Mouse (Mus musculus) thymus, postnatal 4 days (tissue): ENCODE results near the gene Fem1b.
"Not testable (repeated sequence)": the region's sequence is repeated elsewhere in the genome, so short reads cannot be mapped to it uniquely, and the experiment has no call there.

ENCODE experiments used
- DNase-seq: peaks from one replicate; pipeline ENCODE4 v3.0.0; 2021

The Fem1b gene

DNA sequence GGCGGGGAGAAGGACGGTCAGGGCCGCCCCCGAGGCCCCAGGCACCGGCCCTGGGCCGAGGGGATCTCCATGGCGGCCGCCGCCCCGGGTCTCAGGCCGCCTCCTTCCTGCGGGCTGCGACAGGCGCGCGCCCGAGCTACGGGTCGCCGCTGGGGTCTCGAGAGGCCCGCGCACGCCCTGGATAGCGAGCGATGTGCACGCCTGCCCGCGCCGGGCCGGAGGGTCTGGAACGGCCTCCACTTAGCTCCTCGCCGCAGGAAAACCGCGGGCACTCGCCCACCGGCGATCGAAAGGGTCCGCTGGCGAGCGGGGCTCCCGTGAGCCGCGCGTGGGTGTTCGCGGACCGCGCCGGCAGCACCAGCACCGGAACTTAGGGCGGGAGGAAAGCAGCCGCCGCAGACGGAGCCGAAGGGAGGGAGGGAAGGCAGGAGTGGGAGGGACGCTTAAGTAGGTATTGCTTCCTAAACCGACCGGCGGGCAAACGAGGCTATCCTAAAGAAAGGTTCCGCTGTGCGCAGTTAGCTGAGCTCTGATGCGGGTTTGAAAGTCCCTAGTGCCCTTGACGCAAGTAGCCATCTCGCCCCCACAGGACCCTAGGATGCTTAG, at the start of gene Fem1b:
TSS of gene Fem1b (minus strand) at position 419 of the 606 bp plus-strand sequence.
- peak; percentile 91 for DNase-seq

DNA sequence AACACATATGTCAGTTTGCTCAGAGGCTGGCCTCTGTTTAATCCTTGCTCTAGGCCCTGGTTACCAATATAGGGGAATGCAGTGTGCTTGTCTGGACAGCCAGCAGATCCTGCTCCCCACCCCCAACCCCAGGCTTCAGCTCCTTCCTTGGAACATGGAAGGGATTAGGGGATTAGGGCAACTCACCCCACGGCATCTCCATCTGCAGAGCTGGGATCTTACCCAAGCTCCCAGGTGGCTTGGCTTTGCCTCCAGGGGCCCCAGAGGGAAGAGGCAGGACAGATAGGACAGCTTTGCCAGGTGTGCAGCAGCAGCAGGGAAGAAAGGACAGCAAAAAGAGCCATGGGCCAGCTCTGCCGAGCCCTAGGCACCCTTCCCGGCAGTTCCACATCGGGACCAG, 49.1 kb upstream of the Fem1b start:
- no peak for DNase-seq

DNA sequence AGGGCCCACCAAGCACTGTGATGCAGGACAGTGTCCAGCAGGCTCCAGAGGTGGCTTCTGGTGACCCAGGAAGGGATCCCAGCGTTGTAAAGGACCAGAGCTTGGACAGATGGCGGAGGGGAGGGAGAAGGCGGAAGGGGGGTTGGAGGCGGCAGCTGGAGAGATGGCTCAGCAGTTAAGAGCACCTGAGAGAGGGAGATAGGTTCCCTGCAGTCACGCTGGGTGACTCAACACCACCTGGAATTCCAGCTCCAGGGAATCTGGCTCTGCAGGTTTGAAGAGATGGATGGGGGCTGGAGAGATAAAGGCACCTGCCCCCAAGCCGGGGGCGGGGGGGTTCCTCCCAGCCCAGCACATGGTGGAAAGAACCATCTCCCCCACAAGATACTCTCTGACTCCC, 48.4 kb upstream of the Fem1b start:
- not testable (repeated sequence) for DNase-seq

DNA sequence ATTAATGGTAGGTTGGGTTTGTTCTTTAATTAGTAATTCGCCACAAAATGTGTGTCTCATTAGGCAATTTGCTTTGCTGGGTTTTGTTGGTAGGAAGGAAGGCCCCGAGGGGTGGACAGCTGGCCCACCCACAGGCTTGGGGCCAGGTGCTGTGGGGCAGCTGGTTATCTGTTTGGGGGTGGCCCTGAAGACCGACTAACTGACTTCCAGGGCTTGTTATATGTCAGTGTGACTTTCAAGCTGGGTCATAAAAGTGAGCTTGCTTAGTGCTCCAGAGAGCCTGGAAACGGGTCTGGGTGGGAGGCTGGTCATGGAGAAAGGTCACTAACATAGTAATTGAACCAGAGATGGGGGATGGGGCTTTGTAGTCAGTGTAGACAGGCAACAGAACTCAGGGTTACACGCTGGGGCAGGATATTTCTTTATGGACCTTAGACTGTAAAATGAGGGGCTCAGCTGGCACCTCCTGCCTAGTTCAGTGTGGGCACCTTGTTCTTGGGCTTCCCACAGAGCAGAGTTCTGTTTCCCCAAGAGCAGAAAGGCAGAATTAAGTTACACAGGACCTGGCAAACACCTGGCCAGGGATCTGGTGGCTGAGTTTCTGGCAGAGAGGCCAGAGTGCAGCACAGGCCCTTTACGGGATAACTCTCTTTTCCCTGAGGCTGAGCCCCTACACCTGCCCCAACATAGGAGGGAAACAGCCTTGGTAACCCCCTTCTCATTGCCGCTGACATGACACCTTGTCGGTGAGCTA, 46.7 kb upstream of the Fem1b start:
- no peak for DNase-seq

DNA sequence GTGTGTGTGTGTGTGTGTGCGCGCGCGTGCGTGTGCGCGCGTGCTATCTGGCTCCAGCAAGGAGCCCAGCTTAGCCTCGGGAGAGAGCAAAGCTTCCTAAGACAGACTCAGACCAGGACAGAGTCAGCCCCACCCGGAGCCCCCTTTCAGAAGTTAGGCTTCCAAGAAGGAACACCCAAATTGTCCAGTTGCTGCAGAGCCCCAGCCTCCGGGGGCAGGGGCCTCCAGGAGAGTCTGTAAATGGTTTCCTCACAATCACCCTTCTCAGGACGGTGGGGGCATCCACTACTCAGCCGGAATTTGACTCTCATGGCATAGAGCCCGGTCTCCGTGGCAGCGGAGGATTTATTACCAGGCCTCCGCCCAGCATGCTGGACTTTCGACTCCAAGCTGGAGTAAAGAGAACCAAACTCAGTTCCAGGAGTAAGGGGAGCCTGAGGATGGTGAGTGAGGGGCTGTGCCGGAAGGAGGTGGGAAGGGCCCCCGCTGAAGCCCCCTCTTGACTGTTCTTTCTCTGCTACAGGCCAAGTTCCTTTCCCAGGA, 46.1 kb upstream of the Fem1b start, which contains the start of gene Calml4:
TSS of gene Calml4 (plus strand) at position 362 of the 543 bp plus-strand sequence.
- DNase-seq, result no peak

DNA sequence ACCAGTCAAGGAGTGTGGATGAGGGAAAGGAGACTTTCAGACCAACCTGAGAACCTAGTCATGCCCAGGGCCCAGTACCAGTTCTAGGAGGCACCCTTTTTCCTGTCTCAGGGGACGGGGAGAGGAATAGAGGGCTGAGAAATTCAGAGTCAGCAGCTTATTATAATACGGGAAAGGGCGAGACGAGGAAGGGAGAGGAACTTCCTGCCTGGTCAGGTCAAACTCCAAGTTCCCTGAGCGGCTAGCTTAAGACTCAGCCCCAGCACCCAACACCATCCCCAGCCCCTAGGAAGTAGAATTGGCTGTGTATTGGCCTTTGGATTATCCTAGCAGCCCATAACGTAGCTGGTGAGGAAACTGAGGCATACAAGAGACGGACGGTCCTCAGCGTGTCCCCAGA, 45.5 kb upstream of the Fem1b start:
- no peak for DNase-seq

DNA sequence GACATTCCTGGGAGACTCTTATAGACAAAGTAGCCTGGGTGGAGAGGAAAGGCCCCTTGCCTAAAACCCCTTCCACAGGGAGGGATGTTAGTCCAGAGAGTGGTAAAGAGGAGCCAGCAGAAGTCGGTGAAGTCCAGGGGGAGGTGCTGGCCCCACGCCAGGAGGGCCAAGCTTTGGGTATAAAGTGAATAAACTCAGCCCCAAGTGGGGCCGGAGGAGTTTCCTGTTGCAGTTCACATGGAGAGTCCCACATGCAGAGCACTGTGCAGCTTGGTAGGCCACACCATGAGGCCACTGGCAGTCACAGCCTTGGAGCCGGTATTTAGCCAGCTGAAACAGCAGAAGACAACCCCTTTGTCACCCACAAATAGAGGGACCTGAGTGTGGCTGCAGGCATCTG, 42.7 kb upstream of the Fem1b start:
- no peak for DNase-seq

DNA sequence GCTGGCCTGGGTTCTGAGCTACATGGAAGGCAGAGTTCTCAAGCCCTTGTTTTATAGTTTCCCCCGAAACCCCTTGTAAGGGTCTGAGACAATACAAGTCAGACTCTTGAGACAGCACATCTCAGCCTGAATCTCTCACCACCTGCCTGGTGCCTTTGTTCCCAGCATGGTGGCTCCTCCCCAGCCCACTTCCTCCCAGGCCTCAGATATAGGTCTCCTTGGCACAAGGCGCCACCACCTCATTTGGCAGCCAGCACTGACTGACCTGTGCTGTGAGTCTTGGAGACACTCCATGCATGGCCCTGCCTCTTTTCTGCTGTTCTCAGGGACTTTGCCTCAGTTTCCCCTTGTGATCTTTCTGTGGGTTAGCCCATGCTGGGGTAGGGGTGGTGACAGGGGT, 39.8 kb upstream of the Fem1b start:
- peak; percentile 78 for DNase-seq

DNA sequence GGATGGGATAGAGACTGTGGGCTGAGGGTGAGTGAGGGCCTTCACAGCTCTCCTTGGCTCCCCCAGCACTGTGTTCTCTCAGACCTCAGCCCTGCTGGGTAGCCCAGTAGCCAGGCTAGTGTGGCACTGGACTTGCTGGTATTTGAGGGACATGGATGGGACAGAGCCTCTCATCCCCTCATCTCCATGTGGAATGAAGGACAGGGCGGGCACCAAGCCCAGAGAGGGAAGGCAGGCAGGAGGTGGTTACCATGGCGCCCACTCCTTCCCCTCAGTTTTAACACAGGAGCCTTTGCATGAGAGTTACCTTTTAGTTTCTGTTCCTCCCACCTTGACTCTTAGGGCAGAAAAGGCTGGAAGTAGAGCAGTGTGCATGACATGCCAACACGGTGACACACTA, 36.9 kb upstream of the Fem1b start:
- no peak for DNase-seq

DNA sequence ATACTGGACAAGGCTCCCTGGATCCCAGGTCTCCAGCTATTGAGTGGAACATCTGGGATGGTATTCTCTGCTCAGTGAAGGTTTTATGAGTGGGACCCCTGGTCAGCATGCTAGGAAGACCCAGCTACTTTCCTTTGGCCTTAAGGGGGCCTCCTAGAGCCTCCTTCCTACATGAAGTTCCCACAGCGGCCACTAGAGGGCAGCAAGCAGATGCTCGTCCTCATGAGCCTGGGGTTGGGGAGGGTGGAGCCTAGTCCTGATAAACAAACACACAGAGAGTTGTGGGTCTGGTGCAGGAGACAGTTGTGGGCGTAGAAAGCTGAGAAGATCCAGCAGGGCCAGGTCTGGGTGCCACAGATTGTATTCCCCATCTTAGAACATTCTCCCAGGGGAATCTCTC, 36.0 kb upstream of the Fem1b start:
- peak; percentile 94 for DNase-seq

DNA sequence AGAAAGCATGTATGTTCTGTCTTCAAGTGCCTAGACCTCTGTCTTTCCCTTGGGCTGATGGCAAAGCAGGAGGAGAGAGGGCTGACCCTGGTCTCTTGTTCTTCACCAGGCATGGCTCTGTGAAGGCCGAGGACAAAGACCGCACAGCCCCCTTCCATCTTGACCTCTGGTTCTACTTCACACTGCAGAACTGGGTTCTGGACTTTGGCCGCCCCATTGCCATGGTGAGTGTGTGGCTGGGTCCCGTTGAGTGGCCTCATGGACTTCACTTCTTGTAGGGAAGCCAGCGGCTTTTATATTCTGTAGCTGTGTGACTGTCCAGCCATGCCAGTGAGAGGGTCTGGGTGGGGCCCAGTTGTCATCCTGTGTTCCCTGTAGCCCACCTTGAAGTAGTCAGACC, 32.7 kb upstream of the Fem1b start:
- DNase-seq, result no peak

DNA sequence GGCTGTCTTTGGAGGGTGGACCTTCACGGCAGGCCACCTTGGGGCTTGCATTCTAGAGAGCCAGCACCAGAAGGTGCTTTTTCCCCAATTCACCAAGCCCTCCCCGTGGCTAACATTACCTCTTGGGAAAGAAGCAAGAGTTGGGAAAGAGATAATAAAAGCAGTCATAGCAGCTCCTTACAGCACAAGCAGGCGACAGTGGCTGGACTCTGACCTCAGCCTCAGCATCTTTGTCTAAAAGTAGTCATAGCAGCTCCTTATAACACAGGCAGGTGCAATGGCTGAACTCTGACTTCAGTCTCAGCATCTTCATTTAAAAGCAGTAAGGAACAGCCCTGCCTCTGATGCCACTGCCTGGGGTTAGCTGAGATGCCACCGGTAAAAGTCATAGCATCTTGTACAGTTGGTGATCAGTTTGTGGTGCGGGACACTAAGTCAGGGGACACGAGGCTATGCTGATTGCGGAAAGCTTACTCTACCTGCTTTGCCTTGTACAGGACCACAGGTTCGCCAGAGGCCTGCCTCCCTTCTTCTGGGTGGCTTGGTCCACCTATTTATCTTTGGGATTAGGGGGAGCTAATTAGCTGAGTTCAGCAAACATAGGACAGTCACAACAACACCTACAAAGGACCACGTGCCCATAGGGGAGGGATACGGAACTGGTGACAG, 31.8 kb upstream of the Fem1b start:
- no peak for DNase-seq

DNA sequence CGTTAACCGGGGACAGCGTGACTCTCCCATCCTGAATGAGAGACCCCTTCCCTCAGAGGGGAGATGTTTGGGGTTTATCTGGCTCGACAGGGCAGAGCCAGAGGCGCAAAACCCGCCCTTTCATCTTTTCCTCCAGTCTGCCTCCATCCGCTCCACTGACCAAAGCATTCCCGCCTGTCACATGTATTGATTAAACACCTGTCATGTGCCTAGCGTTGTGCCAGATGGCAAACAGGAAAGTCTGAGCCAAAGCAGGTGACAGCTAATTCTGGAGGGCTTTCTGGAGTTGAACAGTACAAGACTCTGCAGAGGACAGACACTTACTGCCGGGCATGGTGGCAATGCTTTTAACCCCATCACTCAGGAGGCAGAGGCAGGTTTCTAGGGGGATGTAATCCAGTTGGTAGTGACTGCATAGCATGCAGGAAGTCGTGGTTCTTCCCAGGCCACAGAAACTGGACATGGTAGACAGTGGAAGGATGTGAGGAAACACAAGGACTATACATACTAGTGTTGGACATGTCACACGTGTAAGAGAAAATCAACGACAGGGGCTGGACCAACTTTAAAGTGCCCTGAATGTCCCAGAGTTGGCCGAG, 27.5 kb upstream of the Fem1b start:
- no peak for DNase-seq

DNA sequence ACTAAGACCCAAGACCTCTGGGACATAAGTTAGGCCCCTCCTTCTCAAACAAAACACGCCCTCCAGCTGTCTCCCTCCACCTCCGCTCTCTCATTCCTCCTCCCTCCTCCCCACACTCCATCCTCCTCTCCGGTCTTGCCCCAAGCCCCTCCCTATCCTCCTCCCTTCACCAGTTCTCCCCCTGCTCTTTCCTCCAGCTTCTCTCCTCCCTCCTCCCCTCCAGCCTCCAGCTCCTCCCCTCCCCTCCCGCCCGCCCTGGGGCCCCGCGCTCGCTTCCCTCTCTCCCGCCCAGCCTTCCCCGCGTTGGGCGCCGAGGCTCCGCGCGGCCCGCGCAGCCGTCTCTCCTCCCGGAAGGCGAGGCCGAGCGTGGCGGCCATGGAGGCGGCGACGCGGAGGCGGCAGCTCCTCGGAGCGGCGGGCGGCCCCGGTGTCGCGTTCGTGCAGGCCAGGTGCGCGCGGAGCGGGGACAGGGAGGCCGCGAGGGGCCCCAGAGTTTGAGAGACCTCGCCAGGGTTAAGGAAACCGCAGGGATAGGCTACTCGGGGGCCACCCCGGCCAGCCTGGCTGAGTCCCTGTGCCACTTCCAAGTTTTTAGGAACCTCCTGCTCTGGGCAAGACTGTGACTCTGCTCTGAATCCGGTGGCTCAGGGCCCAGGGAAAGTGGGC, 26.9 kb upstream of the Fem1b start, which contains the start of gene Cln6:
TSS of gene Cln6 (plus strand) at position 280 of the 666 bp plus-strand sequence.
- DNase-seq, result peak; percentile 82

DNA sequence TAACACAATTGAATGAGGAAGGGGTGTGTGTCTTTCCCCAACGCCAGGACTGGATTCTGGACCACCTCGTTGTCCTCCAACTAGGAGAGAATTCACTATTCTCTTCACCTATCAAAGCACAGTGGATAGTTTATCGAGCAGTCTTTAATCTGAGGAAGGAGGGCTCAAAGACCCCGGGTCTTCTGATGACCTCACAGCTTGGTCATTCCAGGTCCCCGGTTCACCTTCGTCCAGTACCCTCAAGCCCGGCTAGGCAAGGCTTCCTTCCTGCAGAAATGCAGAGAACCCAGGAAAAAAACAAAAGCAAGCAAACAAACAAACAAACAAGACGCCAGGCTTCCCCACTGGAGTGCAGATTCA, 26.4 kb upstream of the Fem1b start:
- no peak for DNase-seq

DNA sequence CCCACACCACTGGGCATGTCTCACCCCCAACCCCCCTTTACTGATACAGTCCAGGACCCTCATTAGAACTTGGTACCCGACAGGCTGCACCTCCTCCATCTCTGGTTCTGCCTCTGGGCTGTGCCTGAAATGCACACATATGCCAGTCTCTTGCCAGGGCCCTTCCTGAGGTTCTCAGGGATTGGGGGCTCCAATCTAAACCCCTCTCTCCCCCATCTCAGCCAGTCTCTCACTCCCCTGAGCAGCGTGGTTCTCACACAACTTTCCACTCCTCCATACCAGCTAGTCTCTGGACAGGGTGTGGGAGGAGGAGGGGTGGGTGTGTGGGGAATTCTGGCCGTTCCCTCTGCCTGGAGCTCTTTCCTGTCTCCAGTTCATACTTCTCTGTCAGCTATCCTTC, 25.9 kb upstream of the Fem1b start:
- DNase-seq, result no peak

DNA sequence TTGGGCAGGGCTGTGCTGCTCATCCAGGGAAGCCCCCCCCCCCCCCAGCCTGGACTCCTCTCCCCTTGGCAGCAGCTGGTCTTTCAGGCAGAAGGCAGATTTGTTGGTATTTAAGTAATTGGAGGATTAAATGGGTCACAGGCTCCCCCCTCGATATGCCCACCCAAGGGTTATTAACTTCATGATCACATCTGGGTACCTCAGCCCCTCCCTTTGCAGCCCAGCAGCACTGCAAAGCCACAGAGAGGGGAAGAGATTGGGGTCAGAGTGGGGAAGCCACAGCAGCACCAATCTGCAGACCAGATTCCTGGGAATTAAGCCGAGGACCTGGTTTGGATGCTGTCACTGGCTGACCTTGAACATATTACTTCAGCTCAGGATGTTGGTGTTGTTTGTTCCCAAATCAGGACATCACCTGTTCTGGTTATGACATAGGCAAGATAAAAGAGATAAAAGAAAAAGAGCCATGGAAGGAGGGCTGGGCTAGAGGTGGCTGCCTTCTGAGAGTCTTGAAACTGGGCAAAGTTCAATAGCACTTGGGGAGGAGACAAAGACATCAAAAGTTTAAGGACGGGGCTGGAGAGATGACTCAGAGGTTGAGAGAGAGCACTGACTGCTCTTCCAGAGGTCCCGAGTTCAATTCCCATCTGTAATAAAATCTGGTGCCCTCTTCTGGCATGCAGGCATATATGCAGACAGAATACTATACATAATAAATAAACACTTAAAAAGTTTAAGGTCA, 24.1 kb upstream of the Fem1b start:
- DNase-seq, result no peak

DNA sequence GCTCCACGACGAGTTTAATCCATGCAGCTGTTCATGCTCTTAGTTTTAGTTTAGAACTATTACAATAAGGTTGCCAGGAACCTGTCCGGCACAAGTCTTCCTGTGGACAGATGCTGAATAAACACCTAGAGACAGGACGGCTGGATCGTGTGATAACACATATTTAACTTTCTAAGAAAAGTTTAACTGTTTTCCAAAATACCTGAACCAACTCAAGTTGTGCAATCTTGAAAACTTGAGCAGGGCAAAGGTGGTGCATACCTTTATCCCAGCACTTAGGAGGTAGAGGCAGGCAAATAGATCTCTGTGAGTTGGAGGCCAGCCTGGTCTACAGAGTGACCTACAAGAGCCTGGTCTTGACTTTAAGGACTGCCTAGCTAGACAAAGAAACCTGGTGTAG, 23.2 kb upstream of the Fem1b start:
- no peak for DNase-seq

DNA sequence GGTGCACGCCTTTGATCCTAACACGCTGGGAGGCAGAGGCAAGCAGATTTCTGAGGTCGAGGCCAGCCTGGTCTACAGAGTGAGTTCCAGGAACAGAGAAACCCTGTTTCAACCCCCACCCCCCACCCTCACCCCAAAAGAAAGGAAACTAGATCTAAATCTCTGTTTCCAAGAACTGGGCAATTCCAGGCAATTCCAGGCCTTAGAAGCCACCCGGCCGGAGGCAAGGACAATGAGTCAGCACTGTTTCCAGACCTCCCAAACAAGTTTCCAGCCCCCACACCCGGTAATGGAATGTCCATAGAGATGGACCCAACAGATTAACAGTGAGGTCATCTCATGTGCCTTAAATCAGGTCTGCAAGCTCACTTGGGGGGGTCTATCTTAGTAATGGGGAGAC, 18.1 kb upstream of the Fem1b start:
- DNase-seq, result no peak

DNA sequence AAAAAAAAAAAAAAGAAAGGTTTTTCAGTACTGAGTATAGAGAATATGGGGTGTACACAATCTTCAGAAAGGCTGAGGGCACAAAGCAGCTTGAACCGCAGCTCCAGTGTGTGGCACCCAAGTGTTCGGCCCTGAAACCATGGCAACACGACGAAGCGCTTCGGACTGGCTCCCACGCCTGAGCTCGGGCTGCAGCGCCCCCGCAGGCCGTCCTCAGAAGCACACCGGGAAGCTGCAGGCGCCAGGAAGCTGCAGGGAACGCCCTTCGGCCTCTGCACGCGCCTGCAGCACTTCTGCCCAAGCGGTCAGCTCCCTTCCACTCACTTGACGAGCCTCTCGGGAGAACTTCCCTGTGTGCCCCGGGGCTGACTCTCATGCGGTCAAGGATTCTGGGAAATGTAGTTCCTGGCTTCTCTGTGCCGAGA, 16.9 kb upstream of the Fem1b start:
- peak; percentile 93 for DNase-seq

DNA sequence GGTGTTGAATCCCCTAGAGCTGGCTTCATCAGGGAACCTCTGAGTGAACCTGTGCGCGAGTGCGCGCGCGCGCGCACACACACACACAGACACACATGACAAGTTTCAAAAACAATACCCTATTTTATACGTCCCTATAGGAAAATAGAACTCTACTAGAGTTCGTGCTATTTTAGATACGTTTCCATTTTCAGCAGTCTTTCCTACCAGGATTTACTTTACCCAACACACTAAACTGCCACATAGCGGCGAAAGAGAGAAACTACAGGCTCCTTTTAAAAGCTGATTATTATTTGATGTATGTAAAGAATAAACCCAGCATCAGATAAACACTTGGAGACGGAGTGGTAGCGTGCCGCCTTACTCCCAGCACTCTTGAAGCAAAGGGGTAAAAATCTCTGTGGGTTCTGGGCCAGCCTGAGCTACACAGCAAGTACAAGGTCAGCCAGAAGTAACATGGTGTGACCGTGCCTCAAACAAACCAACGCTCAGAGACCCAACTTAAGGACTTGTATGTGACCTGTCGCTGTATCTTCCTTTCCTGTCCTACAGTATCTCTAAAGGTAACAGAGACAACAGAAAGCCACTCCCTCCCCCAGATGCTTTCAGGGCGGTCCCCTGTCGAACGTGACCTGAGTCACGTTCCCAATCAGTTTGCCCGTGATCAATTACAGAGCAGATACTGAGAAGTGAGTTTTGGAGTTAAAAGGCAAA, 16.4 kb upstream of the Fem1b start:
- no peak for DNase-seq
